Mouse (Mus musculus) midbrain, embryonic 16.5 days (tissue): ENCODE measurements at regions not wholly inside any gene's neighbourhood (a gene's known extent, or its start where the extent isn't known, plus 50 kb on each side); places are given as distances from the start of the nearest gene placed in this dataset.

Source experiments
- ATAC-seq: fragments of 200-750 bp; cut with Nextera tagmentation; 2 replicates; pipeline ENCODE4 v1.8.0; 2017; ENCODE audit warnings: moderate TSS enrichment
- H3K27ac ChIP-seq: fragments of 300-500 bp; sonication (generic); 2 replicates; pipeline ENCODE4 v1.5.1; 2014; ENCODE audit warnings: mild to moderate bottlenecking, low read length, mixed read lengths
- H3K27me3 ChIP-seq: fragments of 300-500 bp; sonication (generic); 2 replicates; pipeline ENCODE4 v1.6.1; 2014; ENCODE audit warnings: low read depth, low read length, mixed read lengths; ENCODE audit not compliant: control insufficient read depth, insufficient read depth
- H3K36me3 ChIP-seq: fragments of 300-500 bp; sonication (generic); 2 replicates; pipeline ENCODE4 v1.6.1; 2014; ENCODE audit warnings: mild to moderate bottlenecking, low read length, moderate library complexity, mixed read lengths; ENCODE audit not compliant: control insufficient read depth, insufficient read depth
- H3K4me1 ChIP-seq: fragments of 300-500 bp; sonication (generic); 2 replicates; pipeline ENCODE4 v1.6.1; 2014; ENCODE audit warnings: mild to moderate bottlenecking, low read length, mixed read lengths; ENCODE audit not compliant: control insufficient read depth, insufficient read depth
- H3K4me2 ChIP-seq: fragments of 300-500 bp; sonication (generic); 2 replicates; pipeline ENCODE4 v1.6.1; 2014; ENCODE audit warnings: mild to moderate bottlenecking, low read length, mixed read lengths
- H3K4me3 ChIP-seq: fragments of 300-500 bp; sonication (generic); 2 replicates; pipeline ENCODE4 v1.5.1; 2014; ENCODE audit warnings: low read depth, mild to moderate bottlenecking, low read length, moderate library complexity, mixed read lengths
- H3K9ac ChIP-seq: fragments of 300-500 bp; sonication (generic); 2 replicates; pipeline ENCODE4 v1.6.1; 2014; ENCODE audit warnings: low read depth, low read length, mixed read lengths
- H3K9me3 ChIP-seq: fragments of 300-500 bp; sonication (generic); replicated peaks from 2 replicates; pipeline ENCODE4 v1.6.1; 2014; ENCODE audit warnings: mild to moderate bottlenecking, low read length, mixed read lengths; ENCODE audit not compliant: control insufficient read depth, poor library complexity, severe bottlenecking
- WGBS: fragments of 180-500 bp; shearing (Covaris S2); extraction: QIAGEN DNeasy Blood & Tissue Kit; methylation state at CpG from one replicate; pipeline ENCODE4 v1.1.7; 2014; 5-methylcytosine and 5-hydroxymethylcytosine counted together

- Histone ChIP-seq H3K4me3 (no peak overlapping the region), H3K9ac (no peak overlapping the region), H3K36me3 (no peaks in the 10 kb centered on the region), H3K27me3 (no peaks in the 10 kb centered on the region), H3K4me2 (no peak overlapping the region), H3K9me3 (no peaks in the 10 kb centered on the region), H3K27ac (no peak overlapping the region), H3K4me1 (peaks cover 16% of the 10 kb centered on the region)
- WGBS, result 81% methylated on average over 3 of the region's 3 CpGs
- no peak for ATAC-seq
Measured at GRCm38 (mm10) chr11:6902271-6902670, 64.8 kb upstream of the Gm11983 start.

- H3K9ac ChIP-seq, result no peak overlapping the region
- no peak overlapping the region for H3K4me3 ChIP-seq
- WGBS, result 16% methylated on average over 11 of the region's 11 CpGs
- H3K36me3 ChIP-seq, result no peaks in the 10 kb centered on the region
- ATAC-seq, result peak; percentile 69
- H3K27me3 ChIP-seq, result no peaks in the 10 kb centered on the region
- peaks cover 16% of the 10 kb centered on the region for H3K4me1 ChIP-seq
- peak overlapping the region; percentile 41; the same call in 1 of the 2 replicates for H3K27ac ChIP-seq
- H3K4me2 ChIP-seq, result peak overlapping the region; percentile 34; the same call in 1 of the 2 replicates
- no peaks in the 10 kb centered on the region for H3K9me3 ChIP-seq
Measured at GRCm38 (mm10) chr11:6900769-6901481, 63.5 kb upstream of the Gm11983 start.

- Histone ChIP-seq H3K9ac (peak overlapping the region; percentile 10; the same call in 1 of the 2 replicates), H3K27ac (peak overlapping the region; percentile 41; the same call in 1 of the 2 replicates)
Measured at GRCm38 (mm10) chr11:6900357-6900756, 62.9 kb upstream of the Gm11983 start.

GRCm38 (mm10) chr11:6899271-6900005, 62.0 kb upstream of the Gm11983 start:
- Histone ChIP-seq H3K27me3 (no peaks in the 10 kb centered on the region), H3K36me3 (no peaks in the 10 kb centered on the region), H3K9ac (no peak overlapping the region), H3K4me3 (no peak overlapping the region), H3K4me2 (no peak overlapping the region), H3K9me3 (no peaks in the 10 kb centered on the region), H3K4me1 (peaks cover 16% of the 10 kb centered on the region), H3K27ac (no peak overlapping the region)
- ATAC-seq, result no peak
- 82% methylated on average over 13 of the region's 13 CpGs for WGBS

More at GRCm38 (mm10) chr11:6900357-6900756, 62.9 kb upstream of the Gm11983 start:
- ATAC-seq, result peak; percentile 67
- peaks cover 16% of the 10 kb centered on the region for H3K4me1 ChIP-seq
- 9% methylated on average over 12 of the region's 12 CpGs for WGBS
- H3K27me3 ChIP-seq, result no peaks in the 10 kb centered on the region
- peak overlapping the region; percentile 34 for H3K4me2 ChIP-seq
- no peak overlapping the region for H3K4me3 ChIP-seq
- no peaks in the 10 kb centered on the region for H3K36me3 ChIP-seq
- no peaks in the 10 kb centered on the region for H3K9me3 ChIP-seq

- H3K4me3 ChIP-seq, result no peak overlapping the region
- peaks cover 16% of the 10 kb centered on the region for H3K4me1 ChIP-seq
- ATAC-seq, result no peak
- 86% methylated on average over 5 of the region's 5 CpGs for WGBS
- H3K4me2 ChIP-seq, result no peak overlapping the region
- H3K27me3 ChIP-seq, result no peaks in the 10 kb centered on the region
- no peak overlapping the region for H3K27ac ChIP-seq
- H3K9me3 ChIP-seq, result no peaks in the 10 kb centered on the region
- no peaks in the 10 kb centered on the region for H3K36me3 ChIP-seq
- H3K9ac ChIP-seq, result no peak overlapping the region
Measured at GRCm38 (mm10) chr11:6898357-6899097, 61.1 kb upstream of the Gm11983 start.

GRCm38 (mm10) chr11:6895786-6896093, 58.3 kb upstream of the Gm11983 start:
- no peak for ATAC-seq
- Histone ChIP-seq H3K4me1 (peaks cover 11% of the 10 kb centered on the region), H3K9me3 (no peaks in the 10 kb centered on the region), H3K27ac (no peak overlapping the region), H3K27me3 (no peaks in the 10 kb centered on the region), H3K4me2 (no peak overlapping the region), H3K36me3 (no peaks in the 10 kb centered on the region), H3K9ac (no peak overlapping the region), H3K4me3 (no peak overlapping the region)
- WGBS, result 60% methylated on average over 8 of the region's 8 CpGs

GRCm38 (mm10) chr11:6894911-6895785, 57.7 kb upstream of the Gm11983 start:
- Histone ChIP-seq H3K36me3 (no peaks in the 10 kb centered on the region), H3K9me3 (no peaks in the 10 kb centered on the region), H3K9ac (no peak overlapping the region), H3K27ac (no peak overlapping the region), H3K4me2 (no peak overlapping the region), H3K4me1 (peaks cover 5% of the 10 kb centered on the region), H3K27me3 (no peaks in the 10 kb centered on the region), H3K4me3 (no peak overlapping the region)
- 30% methylated on average over 7 of the region's 7 CpGs for WGBS
- no peak for ATAC-seq

GRCm38 (mm10) chr11:6893734-6894133, 56.3 kb upstream of the Gm11983 start:
- no peak overlapping the region for H3K4me2 ChIP-seq

More at GRCm38 (mm10) chr11:6893734-6894133, 56.3 kb upstream of the Gm11983 start:
- Histone ChIP-seq H3K27ac (no peak overlapping the region), H3K27me3 (no peaks in the 10 kb centered on the region), H3K4me3 (no peak overlapping the region), H3K4me1 (no peaks in the 10 kb centered on the region), H3K9me3 (no peaks in the 10 kb centered on the region), H3K9ac (no peak overlapping the region), H3K36me3 (no peaks in the 10 kb centered on the region)
- ATAC-seq, result no peak
- WGBS, result 91% methylated on average over 1 of the region's 1 CpGs
